Mouse (Mus musculus): ENCODE measurements around the gene Pif1.

The Pif1 gene

DNA sequence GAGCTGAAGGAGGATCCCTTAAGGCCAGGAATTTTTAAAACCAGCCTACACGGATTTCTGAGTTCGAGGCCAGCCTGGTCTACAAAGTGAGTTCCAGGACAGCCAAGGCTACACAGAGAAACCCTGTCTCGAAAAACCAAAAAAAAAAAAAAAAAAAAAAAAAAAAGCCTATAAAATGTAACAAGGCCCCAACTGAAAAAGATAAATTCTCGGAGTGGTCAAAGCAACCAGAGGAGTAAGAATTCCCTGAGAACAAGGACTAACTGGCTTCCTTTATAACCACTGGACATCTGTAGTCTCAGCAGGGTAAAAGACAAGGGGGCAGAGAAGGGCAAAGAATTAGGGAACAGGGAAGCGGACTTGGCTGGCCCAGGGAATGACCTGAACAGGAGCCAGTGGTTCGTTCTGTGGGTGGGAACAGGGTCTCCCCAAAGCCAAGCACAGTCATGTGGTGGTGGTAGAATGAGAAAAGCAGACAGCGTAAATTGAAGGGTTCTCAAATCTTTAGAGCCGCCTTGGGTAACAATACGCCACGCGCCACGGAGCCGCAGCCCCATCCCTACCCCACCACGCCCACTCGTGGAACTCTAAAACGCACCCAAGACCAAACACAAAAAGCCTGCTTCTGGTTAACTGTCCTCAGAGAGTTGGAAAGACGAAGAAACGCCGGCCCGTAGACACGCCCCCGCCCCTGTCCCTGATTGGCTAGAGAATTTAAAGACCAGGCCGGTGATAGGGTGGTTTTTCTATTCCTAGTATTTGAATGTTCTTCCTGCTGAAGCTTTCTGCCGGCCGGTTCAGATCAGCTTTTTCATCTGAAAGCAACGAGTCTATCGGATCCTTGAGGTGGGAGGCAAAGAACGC is at the start of gene Pif1:
Gene Pif1 (plus strand): TSS at position 755 of the 864 bp plus-strand sequence.
- peak; percentile 94 for DNase-seq

DNA sequence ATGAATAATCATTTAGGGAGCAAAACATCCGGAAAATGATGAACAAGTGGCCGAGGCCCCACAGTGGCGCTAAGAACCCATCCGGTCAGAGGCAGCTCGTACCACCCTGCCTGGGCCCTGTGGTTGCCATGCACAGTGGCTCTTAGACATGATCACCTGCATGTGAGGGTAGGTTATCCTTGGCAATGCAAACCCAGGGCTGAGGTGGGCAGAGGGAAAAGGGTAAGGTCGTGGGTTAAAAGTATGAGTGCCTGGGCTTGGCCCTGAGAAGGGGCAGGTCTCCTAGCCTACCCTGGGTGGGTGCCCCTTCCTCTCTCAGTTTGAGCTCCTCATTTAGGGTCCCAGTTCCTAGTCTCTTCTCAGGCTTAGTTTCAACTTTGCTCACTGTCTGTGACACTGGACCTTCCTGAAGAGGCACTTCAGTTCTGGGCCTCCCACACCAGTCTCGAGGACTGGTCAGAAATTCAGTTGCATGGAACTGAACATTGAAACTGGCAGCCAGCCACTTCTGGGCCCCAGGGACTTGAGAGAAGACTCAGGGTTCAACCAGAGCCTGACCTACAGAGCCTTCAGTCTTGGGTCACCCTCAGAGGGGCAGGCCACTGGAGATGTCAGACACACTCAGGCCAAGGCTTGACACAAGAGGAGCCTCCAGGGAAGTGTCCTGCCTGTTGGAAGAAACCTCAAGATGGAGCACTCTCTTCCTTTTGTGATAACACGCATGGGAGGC is 48.9 kb upstream of the Pif1 start:
- no peak for DNase-seq

DNA sequence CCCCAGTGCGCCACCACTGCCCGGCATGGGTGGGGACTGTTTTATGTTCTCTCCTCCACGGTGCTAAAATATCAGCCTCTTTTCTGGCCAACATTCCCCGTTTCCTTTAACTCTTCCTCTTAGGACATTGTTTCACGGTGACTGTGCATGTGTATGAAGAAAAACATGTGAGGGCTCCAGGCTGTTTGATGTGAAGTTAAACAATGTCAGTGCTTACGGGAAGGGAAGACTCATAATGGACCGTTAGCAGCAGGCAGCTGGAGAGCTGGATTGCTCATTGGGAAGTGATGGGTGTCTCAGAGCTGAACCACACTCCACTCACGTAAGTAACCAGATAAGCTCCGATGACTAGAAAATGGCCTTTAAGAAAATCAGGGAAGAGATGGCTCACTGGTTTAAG is 47.3 kb upstream of the Pif1 start:
- no peak for DNase-seq

DNA sequence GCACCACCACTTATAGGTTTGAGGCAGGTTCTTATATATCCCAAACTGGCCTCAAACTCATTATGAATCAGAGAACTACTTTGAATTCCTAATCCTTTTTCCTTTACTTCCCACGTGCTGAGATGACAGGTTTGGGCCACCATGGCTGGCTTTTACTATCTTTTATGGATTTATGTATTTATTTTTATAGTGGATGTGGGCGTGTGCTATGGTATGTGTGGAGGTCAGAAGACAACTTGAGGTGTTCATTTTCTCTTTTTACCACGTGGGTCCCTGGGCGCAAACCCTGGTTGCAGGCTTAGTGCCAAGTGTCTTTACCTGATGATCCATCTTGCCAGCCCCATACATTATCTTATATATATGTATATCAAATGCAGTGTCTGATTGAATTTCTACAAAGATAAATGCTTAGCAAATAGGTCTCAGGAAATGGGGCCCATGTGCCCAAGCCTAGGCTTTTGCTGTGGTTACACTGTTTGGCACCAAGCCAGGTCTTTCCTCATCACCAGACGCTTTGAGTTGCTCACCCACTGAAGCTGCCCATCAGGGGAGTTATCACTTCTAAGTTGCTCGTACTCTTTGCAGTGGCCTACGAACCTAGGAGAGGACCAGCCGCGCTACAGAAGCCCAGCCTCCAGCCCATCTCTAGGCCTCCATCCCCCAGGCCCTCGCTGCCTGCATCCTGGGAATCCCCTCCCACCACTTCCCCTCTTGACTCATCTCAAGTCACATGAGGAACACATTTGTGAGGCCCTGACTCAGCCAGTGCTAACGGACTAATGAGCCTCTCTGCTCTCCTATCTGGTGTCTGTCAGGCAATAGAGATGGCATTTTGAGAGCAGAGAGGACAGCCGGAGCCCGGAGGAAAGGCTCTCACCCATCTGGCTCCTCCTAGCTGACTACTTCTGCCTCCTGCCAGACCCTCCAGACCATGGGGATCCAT is 45.6 kb upstream of the Pif1 start:
- peak; percentile 61 for DNase-seq

DNA sequence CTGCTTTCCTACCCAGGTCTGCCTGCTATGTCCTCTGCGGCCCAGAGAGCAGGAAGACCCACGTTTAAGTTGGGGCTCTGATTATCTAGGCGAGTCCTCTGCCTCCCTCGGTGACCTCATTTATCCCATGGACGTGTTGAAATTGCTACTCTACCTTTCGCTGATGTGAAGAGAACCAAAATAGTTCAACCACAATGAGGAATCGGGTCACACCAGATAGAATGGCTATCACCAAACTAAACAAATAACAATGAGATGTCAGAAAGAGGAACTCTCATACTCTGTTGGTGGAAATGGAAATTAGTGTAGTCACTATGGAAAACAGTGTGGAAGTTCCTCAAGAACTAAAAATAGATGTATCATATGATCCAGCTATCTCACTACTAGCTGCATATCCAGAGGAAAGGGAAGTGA is 44.8 kb upstream of the Pif1 start:
- DNase-seq = no peak

DNA sequence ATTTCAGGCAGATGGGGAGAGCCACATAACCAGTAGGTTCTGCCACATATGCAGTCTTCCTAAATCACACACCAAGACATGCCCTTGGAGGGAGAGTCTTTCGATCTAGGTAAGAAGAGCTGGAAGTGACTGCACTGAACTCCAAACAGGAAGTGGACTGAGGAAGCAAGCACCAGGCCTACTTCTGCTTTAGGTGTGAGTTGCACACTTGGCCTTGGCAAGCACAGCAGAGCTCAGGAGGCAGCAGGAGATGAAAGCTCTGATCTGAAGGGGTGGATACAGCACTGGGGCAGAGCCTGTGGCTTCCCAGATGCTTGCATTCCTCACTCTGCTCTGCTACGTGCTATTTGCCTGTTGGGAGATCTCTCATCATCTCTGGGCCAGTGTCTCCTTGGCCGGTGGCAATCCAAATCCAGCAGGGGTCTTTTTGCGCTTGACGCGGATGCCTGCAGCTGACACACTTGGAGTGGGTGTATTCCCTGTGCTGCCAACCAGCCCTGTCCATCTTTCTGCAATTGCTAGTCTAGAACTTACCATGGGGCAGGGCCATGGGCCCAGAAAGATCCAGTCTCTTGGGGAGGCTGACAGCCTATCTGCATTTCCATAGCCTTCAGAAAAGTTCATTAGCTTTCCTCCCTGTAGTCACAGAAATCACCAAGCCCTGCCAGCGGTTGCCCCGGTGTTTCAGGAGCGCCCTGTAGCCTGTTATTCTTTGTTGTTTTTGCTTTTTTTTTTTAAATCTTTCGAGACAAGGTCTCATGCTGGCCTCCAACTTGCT is 41.1 kb upstream of the Pif1 start:
- DNase-seq = peak; percentile 39

DNA sequence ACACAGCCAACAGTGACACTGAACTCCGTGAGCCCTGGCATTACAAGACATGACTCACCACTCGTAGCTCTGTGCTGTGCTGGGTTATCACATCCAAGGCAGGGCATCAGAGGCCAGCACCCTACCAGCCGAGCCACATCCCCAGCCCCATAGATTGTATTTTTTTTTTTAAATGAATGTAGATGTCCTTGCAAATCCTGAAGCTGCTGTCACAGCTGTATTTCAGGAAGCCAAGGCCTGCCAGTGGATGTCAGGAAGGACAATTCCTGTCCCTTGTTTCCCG is 40.6 kb upstream of the Pif1 start:
- DNase-seq = peak; percentile 59

DNA sequence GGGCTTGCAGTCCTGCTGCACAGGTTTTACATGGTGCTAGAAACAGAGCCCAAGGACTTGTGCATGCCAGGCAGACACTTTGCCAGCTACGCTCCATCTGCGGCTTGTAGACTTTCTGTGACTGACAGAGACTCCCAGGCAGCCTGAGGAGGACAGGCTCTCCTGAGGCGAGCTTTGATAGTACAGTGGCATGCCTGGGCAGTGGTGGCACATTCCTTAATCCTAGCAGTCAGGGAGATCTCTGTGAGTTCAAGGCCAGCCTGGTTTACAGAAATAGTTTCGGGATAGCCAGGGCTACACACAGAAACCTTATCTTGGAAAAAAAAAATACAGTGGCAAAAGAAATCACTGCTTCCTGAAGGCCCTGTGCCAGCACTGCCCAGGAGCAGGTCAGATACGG is 39.8 kb upstream of the Pif1 start:
- DNase-seq = no peak

DNA sequence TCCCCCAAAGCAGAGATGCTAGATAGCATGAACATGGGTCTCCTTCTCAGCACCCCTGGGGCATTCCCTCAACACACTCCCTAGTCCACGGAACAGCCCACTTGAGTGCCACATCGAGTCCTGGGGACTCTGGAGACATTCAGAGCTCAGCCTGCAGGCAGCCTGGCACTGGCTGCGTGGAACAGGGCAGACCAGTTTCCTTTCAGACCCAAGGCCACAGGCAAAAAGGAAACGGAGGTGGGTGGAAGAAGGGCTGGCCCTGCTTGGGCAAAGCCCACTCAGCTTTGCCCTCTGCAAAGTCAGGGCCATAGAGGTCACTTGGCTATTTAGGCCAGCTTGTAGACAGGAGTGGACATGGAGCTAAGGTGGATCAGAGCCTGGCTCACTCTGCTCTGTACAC is 39.1 kb upstream of the Pif1 start:
- DNase-seq = no peak

DNA sequence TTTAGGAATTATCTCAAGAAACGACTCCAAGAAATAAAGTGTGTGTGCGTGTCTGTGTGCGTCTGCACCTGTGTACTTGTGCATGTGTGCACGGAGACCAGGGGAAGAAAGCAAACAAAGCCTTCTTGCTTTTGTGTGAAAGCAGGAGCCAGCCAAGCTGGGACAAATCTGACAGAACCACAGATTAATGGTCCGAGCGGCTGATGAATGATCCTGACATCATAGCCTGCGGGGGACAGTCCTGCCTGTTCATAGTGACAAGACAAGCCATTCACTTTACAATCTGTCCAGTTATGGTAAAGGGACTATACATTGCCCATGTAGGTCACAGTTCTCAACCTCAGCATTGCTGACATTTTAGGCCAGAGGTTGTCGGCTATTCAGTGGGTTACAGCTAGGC is 38.6 kb upstream of the Pif1 start:
- DNase-seq = no peak

DNA sequence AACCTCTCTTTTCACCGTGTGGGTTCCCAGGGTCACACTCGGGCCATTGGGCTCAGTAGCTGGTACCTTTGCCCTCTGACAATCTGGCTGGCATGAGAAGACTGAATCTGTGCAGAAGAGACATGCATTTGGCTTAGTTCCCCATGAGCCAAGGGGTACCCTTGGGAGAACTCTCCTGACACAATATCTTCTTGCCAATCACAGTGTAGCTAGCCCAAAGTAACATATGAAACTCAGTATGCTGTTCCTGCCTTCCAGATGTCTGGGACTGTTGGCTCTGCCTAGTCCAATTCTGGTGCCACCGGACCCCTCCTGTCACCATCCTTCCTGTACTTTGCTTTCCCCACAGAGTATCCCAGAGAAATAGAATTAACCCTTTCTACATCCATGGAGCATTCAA is 37.8 kb upstream of the Pif1 start:
- no peak for DNase-seq

DNA sequence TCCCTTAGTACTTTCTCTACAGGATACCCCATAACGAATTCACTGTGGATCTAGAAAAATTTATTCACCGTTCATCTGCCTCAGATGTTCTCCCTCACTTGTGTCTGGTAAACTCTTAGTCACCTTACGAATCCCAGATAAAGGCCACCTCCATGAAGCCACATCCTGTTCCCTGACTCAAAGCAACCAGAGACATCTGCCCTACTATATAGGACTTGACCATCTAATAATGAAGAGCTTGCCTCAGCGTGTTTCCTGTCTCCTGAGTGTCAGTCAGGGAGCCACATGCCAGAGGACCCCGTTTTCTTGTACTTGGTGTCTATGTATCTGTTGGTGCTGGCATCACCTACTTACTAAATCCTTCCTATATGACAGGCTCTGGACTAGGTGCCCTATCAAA is 37.3 kb upstream of the Pif1 start:
- no peak for DNase-seq

DNA sequence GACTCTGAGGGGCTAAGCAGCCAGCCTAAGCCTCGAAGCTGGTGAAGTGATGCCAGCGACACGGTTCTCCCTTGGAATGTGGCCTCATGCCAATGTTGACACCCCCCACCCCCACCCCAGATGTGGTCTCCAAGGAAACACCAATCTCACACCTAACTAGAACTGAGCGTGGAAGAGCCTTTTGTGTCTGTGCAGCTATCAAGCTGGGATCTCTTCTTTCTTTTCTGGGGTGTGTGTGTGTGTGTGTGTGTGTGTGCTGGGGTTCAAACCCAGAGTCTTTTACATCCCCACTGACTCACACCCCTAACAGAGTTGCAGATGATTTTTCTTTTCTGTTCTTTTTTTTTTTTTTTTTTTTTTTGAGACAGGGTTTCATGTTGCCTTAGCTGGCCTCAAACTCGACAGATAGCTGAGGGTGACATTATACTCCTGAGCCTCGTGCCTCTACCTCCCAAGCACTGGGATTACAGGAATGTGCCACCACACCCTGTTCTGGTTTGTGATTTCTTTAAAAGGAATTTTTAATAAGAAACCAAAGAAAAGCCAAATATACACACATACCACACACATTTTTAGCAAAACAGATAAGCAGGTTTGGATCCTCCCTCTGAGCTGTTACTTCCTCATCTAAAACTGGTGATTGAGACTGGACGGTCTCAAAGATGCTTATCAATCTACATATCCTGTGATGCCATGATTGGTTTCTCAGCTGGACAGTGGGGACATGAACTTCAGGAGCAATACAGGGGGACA is 36.7 kb upstream of the Pif1 start:
- no peak for DNase-seq

DNA sequence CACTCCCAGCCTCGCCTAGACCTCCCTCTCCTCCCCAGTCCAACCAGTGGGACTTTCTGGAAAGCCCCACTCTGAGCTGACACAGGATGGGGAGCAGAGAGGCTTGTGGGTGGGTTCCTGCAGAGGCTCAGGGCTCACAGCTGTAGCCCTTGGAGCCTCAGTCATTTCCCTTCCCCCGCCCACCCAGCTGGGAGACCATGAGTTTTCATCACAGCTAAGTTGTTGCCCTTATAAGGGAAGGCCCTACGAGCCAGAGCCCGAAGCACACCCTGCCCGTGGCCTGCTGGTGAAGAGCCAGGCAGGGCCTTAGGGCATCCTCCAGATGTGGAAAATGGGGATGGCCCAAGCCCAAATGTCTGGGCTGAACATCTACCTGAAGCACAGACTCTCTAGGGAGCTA is 35.9 kb upstream of the Pif1 start:
- peak; percentile 79 for DNase-seq

DNA sequence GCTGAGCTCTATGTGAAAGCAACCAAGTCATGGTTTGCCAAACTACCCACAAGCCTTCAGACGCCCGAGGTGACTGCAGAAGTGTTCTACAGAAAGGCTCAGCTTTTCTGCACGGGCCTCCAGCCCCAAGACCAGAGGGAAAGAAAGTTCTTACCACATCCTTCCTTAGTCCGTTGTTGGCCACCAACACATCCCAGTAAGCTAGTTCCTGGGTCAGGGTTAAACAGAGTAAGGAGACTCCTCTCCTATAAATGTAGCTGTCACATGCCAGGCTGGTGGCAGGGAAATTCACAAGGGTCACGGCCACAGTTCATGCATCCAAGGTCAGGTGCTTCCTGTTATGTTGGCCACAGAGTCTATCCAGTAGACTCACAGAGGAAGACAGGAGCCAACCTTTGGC is 34.8 kb upstream of the Pif1 start:
- DNase-seq = no peak

DNA sequence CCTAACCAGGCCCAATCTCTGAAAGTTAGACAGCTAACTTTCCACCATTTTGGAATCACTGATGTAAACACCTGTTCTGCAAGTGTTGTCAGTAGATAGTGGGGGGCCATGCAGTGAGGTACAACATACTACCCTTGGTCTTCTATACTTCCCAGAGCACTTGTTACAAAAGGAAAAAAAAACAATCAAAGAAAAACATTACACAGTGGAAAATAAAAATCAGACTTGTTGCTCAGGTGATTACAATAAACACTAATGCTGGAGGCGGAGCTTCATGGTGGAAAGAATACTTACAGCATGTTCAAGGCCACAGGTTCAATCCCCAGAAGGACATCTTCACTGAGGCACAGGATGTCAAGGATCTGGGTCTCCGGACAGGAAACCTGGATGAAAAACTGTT is 34.2 kb upstream of the Pif1 start:
- no peak for DNase-seq

DNA sequence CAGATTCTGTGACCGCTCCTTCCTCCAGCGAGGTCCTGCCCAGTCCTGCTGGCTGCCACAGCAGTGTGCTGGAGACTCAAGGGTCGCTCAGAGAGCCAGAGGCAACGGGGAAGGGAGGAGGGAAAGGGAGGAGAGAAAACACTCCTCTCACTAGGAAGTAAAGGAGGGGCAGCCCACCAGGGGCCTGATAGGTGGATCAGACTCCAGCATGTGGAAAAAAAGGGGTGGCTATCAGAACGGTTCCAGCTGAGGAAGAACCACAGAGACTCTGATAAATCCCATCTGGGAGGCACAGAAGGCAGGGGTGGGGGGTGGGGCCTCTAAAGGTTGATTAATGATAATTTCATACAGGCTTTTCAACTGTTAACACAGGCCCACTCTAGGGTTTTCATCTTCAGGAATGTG is 32.0 kb upstream of the Pif1 start:
- DNase-seq = peak; percentile 90

DNA sequence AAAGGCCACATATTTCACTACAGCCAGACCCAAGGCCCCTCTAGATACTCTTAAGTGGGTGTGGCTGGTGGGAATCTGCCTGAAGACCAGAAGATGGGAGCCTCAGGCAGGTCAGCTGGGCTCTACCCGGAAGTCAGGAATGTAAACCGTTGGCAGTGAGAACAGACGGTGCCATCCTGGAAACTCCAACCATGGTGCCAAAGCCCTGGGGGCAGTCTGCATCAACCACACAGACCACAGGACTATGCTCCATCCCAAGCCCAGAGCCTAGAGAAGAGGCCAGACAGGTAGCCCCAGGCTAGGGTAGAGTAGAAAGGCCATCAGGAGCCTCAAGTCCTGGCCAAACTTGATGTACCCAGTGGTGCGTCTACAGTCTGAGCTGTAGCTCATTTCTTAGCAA is 31.3 kb upstream of the Pif1 start:
- no peak for DNase-seq

DNA sequence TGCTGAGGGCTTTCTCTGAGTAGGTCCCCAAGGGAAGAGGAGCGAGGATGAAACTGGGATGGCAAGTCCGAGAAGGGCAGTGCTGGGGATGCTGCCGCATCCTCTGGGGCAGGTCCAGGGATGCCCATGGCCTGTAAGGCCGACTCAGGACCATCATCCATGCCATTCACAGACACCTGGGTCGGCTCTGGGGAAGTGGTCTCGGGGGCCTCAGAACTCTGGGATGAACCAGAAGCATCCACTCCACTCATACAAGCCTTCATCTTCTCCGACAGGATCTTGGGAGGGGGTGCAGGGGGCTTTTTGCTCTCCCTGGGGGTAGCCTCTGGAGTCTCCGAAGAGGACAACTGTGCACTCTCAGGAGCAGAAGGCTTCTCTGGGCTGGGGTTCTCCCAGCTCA is 30.6 kb upstream of the Pif1 start:
- DNase-seq = no peak

DNA sequence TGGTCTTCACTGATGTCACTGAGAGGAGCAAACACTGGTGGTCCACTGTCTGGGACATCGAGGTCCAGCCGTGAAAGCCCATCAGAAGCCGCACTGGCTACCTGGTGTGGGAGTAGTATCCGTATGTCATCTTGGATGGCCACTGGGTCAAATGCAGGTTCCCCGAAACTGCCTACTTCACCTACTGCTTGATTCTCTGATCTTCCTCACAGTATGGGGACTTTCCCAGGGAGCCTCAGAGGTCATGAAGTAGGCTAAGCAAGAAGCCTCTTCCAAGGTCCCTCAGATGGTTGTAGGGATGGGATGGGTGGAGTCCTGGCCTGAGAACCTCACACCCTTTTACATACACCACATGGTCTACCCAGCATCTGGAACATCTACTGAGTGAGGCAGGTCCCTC is 30.0 kb upstream of the Pif1 start:
- DNase-seq = no peak

DNA sequence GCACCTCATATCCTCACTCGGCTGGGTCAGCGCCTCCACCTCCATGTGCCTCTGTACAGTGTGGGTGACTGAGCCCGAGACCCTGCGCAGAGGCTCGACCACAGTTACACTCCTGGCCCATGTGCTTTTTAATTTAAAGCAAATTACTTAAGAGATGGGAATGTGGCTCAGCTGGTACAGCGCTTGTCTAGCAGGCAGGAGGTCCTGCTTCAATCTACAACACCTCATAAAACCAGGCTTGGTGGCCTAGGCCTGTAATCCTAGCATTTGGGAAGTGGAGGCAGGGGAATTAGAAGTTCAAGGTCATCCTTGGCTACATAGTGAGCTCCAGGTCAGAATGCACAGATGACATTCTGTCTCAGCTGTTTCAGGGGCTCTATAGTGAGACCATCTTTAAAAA is 28.2 kb upstream of the Pif1 start:
- DNase-seq = no peak

DNA sequence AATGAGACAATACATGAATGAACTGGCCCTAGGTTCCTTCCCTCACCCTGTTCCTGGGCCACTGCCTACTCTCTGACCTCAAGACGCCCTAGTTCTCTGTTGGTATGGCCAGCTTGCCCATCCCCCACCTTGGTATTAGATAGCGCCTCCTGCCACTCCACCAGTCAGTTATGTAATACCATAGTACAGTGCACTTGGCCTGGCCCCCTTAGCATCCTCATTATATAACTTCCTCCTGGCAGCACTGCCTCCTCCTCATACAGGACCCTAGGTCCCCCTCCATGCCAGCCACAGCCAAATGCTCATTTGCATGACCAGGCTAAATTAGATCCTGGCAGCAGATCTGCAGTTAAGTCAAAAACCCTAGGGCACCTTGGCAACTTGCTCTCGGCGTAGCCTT is 25.9 kb upstream of the Pif1 start:
- DNase-seq = peak; percentile 56

All from liver (tissue).